Mouse (Mus musculus): ENCODE measurements around the gene Lhfpl2. TPM values are rescaled to one million over a fixed set of nuclear protein-coding genes. Genes with fewer than 3 reads are reported as not detected.

The Lhfpl2 gene
- polyA plus RNA-seq, 1 experiment from 2014 or later = 10.2 TPM

- Histone ChIP-seq H3K27me3 (replicated peaks; ENCODE audit: control insufficient read depth, insufficient read depth, low read length) (no peaks in the 10 kb centered on the region), H3K9me3 (ENCODE audit: control insufficient read depth) (no peaks in the 10 kb centered on the region), H3K36me3 (ENCODE audit: control insufficient read depth, insufficient read depth) (no peaks in the 10 kb centered on the region), H3K4me2 (replicated peaks; ENCODE audit: low read depth) (no peak overlapping the region), H3K9ac (ENCODE audit: low read depth, low read length) (no peak overlapping the region), H3K4me3 (ENCODE audit: low read depth, low read length) (no peak overlapping the region), H3K27ac (ENCODE audit: low read depth, low read length) (no peak overlapping the region; the same call in 1 of the 2 replicates), H3K4me1 (replicated peaks; ENCODE audit: control insufficient read depth, insufficient read depth, low read length) (0 out of 2 replicates have a peak, but pooled peaks cover 10% of the 10 kb centered on the region)
- TF ChIP-seq CTCF (IDR thresholded peaks at IDR 0.05; ENCODE audit: low read depth) = no peak
- ATAC-seq = 0 out of 2 replicates have a peak, but pooled peaks have one; percentile 50
- WGBS = 45% methylated on average over 4 of the region's 4 CpGs
These were observed 93.7 kb downstream of the Lhfpl2 start for GRCm38 (mm10) chr13:94151308-94151707.

GRCm38 (mm10) chr13:94152836-94153235 is 95.2 kb downstream of the Lhfpl2 start:
- WGBS = 95% methylated on average over 10 of the region's 10 CpGs
- Histone ChIP-seq H3K4me3 (ENCODE audit: low read depth, low read length) (no peak overlapping the region), H3K4me1 (replicated peaks; ENCODE audit: control insufficient read depth, insufficient read depth, low read length) (0 out of 2 replicates have a peak, but pooled peaks cover 10% of the 10 kb centered on the region), H3K9me3 (ENCODE audit: control insufficient read depth) (no peaks in the 10 kb centered on the region), H3K27me3 (replicated peaks; ENCODE audit: control insufficient read depth, insufficient read depth, low read length) (no peaks in the 10 kb centered on the region), H3K36me3 (ENCODE audit: control insufficient read depth, insufficient read depth) (no peaks in the 10 kb centered on the region), H3K4me2 (replicated peaks; ENCODE audit: low read depth) (no peak overlapping the region), H3K27ac (ENCODE audit: low read depth, low read length) (no peak overlapping the region), H3K9ac (ENCODE audit: low read depth, low read length) (no peak overlapping the region)
- TF ChIP-seq CTCF (IDR thresholded peaks at IDR 0.05; ENCODE audit: low read depth) = no peak
- ATAC-seq = no peak

- H3K9me3 ChIP-seq (ENCODE audit: control insufficient read depth) = no peaks in the 10 kb centered on the region
- H3K36me3 ChIP-seq (ENCODE audit: control insufficient read depth, insufficient read depth) = no peaks in the 10 kb centered on the region
- ATAC-seq = no peak
- H3K4me2 ChIP-seq (replicated peaks; ENCODE audit: low read depth) = no peak overlapping the region
- 0 out of 2 replicates have a peak, but pooled peaks cover 10% of the 10 kb centered on the region for H3K4me1 ChIP-seq (replicated peaks; ENCODE audit: control insufficient read depth, insufficient read depth, low read length)
- H3K27ac ChIP-seq (ENCODE audit: low read depth, low read length) = no peak overlapping the region
- TF ChIP-seq CTCF (IDR thresholded peaks at IDR 0.05; ENCODE audit: low read depth) = no peak
- no peak overlapping the region for H3K4me3 ChIP-seq (ENCODE audit: low read depth, low read length)
- WGBS = 85% methylated on average over 6 of the region's 6 CpGs
- no peak overlapping the region for H3K9ac ChIP-seq (ENCODE audit: low read depth, low read length)
- H3K27me3 ChIP-seq (replicated peaks; ENCODE audit: control insufficient read depth, insufficient read depth, low read length) = no peaks in the 10 kb centered on the region
These were observed 96.1 kb downstream of the Lhfpl2 start for GRCm38 (mm10) chr13:94153658-94154057.

GRCm38 (mm10) chr13:94154512-94155296 is 97.1 kb downstream of the Lhfpl2 start:
- no peak overlapping the region for H3K4me3 ChIP-seq (ENCODE audit: low read depth, low read length)
- H3K4me1 ChIP-seq (replicated peaks; ENCODE audit: control insufficient read depth, insufficient read depth, low read length) = 0 out of 2 replicates have a peak, but pooled peaks cover 14% of the 10 kb centered on the region
- no peak overlapping the region for H3K27ac ChIP-seq (ENCODE audit: low read depth, low read length)
- no peaks in the 10 kb centered on the region for H3K9me3 ChIP-seq (ENCODE audit: control insufficient read depth)
- no peak for ATAC-seq
- WGBS = 67% methylated on average over 15 of the region's 15 CpGs
- H3K4me2 ChIP-seq (replicated peaks; ENCODE audit: low read depth) = no peak overlapping the region
- H3K36me3 ChIP-seq (ENCODE audit: control insufficient read depth, insufficient read depth) = no peaks in the 10 kb centered on the region
- no peak overlapping the region for H3K9ac ChIP-seq (ENCODE audit: low read depth, low read length)
- no peaks in the 10 kb centered on the region for H3K27me3 ChIP-seq (replicated peaks; ENCODE audit: control insufficient read depth, insufficient read depth, low read length)
- no peak for TF ChIP-seq CTCF (IDR thresholded peaks at IDR 0.05; ENCODE audit: low read depth)

GRCm38 (mm10) chr13:94155657-94156429 is 98.2 kb downstream of the Lhfpl2 start:
- no peak for ATAC-seq
- 0 out of 2 replicates have a peak, but pooled peaks cover 15% of the 10 kb centered on the region for H3K4me1 ChIP-seq (replicated peaks; ENCODE audit: control insufficient read depth, insufficient read depth, low read length)
- no peak overlapping the region for H3K4me2 ChIP-seq (replicated peaks; ENCODE audit: low read depth)
- H3K36me3 ChIP-seq (ENCODE audit: control insufficient read depth, insufficient read depth) = no peaks in the 10 kb centered on the region
- no peak for TF ChIP-seq CTCF (IDR thresholded peaks at IDR 0.05; ENCODE audit: low read depth)
- H3K27me3 ChIP-seq (replicated peaks; ENCODE audit: control insufficient read depth, insufficient read depth, low read length) = no peaks in the 10 kb centered on the region
- H3K27ac ChIP-seq (ENCODE audit: low read depth, low read length) = no peak overlapping the region
- no peak overlapping the region for H3K9ac ChIP-seq (ENCODE audit: low read depth, low read length)
- H3K4me3 ChIP-seq (ENCODE audit: low read depth, low read length) = no peak overlapping the region
- H3K9me3 ChIP-seq (ENCODE audit: control insufficient read depth) = no peaks in the 10 kb centered on the region
- 66% methylated on average over 9 of the region's 9 CpGs for WGBS

- H3K27me3 ChIP-seq (replicated peaks; ENCODE audit: control insufficient read depth, insufficient read depth, low read length) = no peaks in the 10 kb centered on the region
- peak overlapping the region; percentile 88 for H3K27ac ChIP-seq (ENCODE audit: low read depth, low read length)
- no peak overlapping the region for H3K9ac ChIP-seq (ENCODE audit: low read depth, low read length)
- WGBS = 44% methylated on average over 6 of the region's 6 CpGs
- ATAC-seq = no peak
- H3K4me2 ChIP-seq (replicated peaks; ENCODE audit: low read depth) = no peak overlapping the region
- H3K36me3 ChIP-seq (ENCODE audit: control insufficient read depth, insufficient read depth) = no peaks in the 10 kb centered on the region
- peaks cover 17% of the 10 kb centered on the region; the same call in 1 of the 2 replicates for H3K4me1 ChIP-seq (replicated peaks; ENCODE audit: control insufficient read depth, insufficient read depth, low read length)
- H3K4me3 ChIP-seq (ENCODE audit: low read depth, low read length) = no peak overlapping the region
- no peak for TF ChIP-seq CTCF (IDR thresholded peaks at IDR 0.05; ENCODE audit: low read depth)
- no peaks in the 10 kb centered on the region for H3K9me3 ChIP-seq (ENCODE audit: control insufficient read depth)
These were observed 101.4 kb downstream of the Lhfpl2 start for GRCm38 (mm10) chr13:94158864-94159477.

Measured in intestine, postnatal 0 days (tissue).